ENCODE assay signal across 7 mouse cellular contexts in the genomic region with DNA sequence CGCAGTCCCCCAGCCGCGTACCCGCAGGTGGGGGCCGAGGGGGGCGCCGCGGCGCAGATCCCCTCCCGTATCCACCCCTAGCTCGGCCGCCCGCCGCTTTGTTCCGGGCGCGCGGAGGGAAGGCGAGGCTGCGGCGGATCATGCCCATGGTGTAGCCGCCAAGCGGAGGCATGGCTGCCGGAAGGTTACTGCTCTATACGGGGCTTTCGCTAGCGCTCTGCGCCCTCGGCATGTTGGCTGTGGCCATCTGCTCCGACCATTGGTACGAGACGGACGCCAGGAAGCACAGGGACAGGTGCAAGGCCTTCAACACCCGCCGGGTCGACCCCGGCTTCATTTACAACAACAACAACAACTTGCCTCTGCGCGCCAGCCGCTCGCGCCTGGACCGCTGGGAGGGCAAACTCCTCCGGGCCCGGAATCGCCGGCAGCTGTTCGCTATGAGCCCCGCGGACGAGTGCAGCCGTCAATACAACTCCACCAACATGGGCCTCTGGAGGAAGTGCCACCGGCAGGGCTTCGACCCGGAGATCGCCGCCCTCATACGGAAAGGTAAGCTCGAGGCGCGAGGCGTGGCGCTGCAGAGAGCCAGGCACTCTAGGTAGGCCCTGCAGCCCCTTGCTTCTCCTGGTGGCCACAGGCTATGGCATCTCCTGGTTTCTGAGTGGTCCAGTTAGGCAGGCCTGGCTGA. TPM values are rescaled to one million over a fixed set of nuclear protein-coding genes. Genes with fewer than 3 reads are reported as not detected.
A peak's percentile ranks its signal among the peaks of the same experiment; 100 is the strongest.
DNase-seq lines count a peak whose midpoint lies in the region; ATAC-seq lines count a peak whose summit lies in the region.

Gene Tmem178b (plus strand): TSS at position 371 of the 691 bp plus-strand sequence.

- no peak within 1 kb of the TSS for H3K27ac ChIP-seq in embryonic facial prominence, embryonic 14.5 days (replicated peaks; ENCODE audit: low read depth, low read length)
- H3K27ac ChIP-seq in hindbrain, embryonic 10.5 days: peak within 1 kb of the TSS; percentile 90
- peak within 1 kb of the TSS; percentile 92 for H3K27ac ChIP-seq in midbrain, embryonic 12.5 days (replicated peaks)

- WGBS in embryonic facial prominence, embryonic 14.5 days: under 1% methylated on average over 19 of the region's 63 CpGs
- WGBS in hindbrain, embryonic 10.5 days: under 1% methylated on average over 63 of the region's 63 CpGs
- WGBS in midbrain, embryonic 12.5 days: under 1% methylated on average over 63 of the region's 63 CpGs

- H3K9me3 ChIP-seq in embryonic facial prominence, embryonic 14.5 days (ENCODE audit: control insufficient read depth, low read length): no peaks in the 10 kb centered on the region
- no peaks in the 10 kb centered on the region for H3K9me3 ChIP-seq in hindbrain, embryonic 10.5 days
- H3K9me3 ChIP-seq in midbrain, embryonic 12.5 days: no peaks in the 10 kb centered on the region

- peak; percentile 47; the same call in 1 of the 2 replicates for ATAC-seq in embryonic facial prominence, embryonic 14.5 days (ENCODE audit: low read depth)
- ATAC-seq in midbrain, embryonic 12.5 days (ENCODE audit: low FRiP score, low read depth): peak; percentile 35

- peak within 1 kb of the TSS; percentile 98 for H3K4me2 ChIP-seq in embryonic facial prominence, embryonic 14.5 days (ENCODE audit: low read depth, low read length)
- peak within 1 kb of the TSS; percentile 90 for H3K4me2 ChIP-seq in midbrain, embryonic 12.5 days (replicated peaks)

- H3K4me1 ChIP-seq in embryonic facial prominence, embryonic 14.5 days (ENCODE audit: control insufficient read depth, insufficient read depth, low read length): peaks cover 8% of the 10 kb centered on the region; the same call in 1 of the 2 replicates
- H3K4me1 ChIP-seq in hindbrain, embryonic 10.5 days (replicated peaks): peaks cover 51% of the 10 kb centered on the region
- peaks cover 21% of the 10 kb centered on the region for H3K4me1 ChIP-seq in midbrain, embryonic 12.5 days

- peak within 1 kb of the TSS; percentile 55 for H3K4me3 ChIP-seq in embryonic facial prominence, embryonic 14.5 days (ENCODE audit: low read depth, low read length)
- peak within 1 kb of the TSS; percentile 77 for H3K4me3 ChIP-seq in hindbrain, embryonic 10.5 days
- peak within 1 kb of the TSS; percentile 66 for H3K4me3 ChIP-seq in midbrain, embryonic 12.5 days

- peak within 1 kb of the TSS; percentile 58 for H3K9ac ChIP-seq in embryonic facial prominence, embryonic 14.5 days (ENCODE audit: low read depth, low read length)
- H3K9ac ChIP-seq in midbrain, embryonic 12.5 days (replicated peaks): peak within 1 kb of the TSS; percentile 82

- peaks cover 58% of the 10 kb centered on the region for H3K27me3 ChIP-seq in embryonic facial prominence, embryonic 14.5 days (replicated peaks; ENCODE audit: control insufficient read depth, insufficient read depth, low read length)
- peaks cover 59% of the 10 kb centered on the region for H3K27me3 ChIP-seq in hindbrain, embryonic 10.5 days (ENCODE audit: insufficient read depth, poor library complexity, severe bottlenecking)
- peaks cover 8% of the 10 kb centered on the region for H3K27me3 ChIP-seq in midbrain, embryonic 12.5 days

- peak; percentile 65 for DNase-seq in R1 (ENCODE audit: low read depth, low spot score)
- peak in 1 of 2 experiments; percentile 11 for DNase-seq in adrenal gland, postnatal 4 days (ENCODE audit: low spot score in 2 of 2)
- peak; percentile 26 for DNase-seq in embryonic facial prominence, embryonic 14.5 days (ENCODE audit: low spot score)
- peak; percentile 71 for DNase-seq in hindbrain, embryonic 10.5 days (ENCODE audit: low spot score)
- DNase-seq in layer of hippocampus, postnatal 25 days (ENCODE audit: extremely low spot score in 1 of 2, low spot score in 1 of 2): peak; percentile 21 to 33
- no peak for DNase-seq in B cell, adult 2 months

- H3K36me3 ChIP-seq in embryonic facial prominence, embryonic 14.5 days (ENCODE audit: control insufficient read depth, insufficient read depth, low read length): no peaks in the 10 kb centered on the region
- no peaks in the 10 kb centered on the region for H3K36me3 ChIP-seq in hindbrain, embryonic 10.5 days
- no peaks in the 10 kb centered on the region for H3K36me3 ChIP-seq in midbrain, embryonic 12.5 days

RNA-seq across cellular contexts. Expression of gene Tmem178b, which starts in this region (rescaled TPM):
- total RNA-seq in adrenal gland, postnatal 4 days (2021): 10 to 100 TPM; 23.0 to 24.5 TPM
- polyA plus RNA-seq in embryonic facial prominence, embryonic 14.5 days (2014; fragmentation: Nextera tagmentation; extraction: Ambion mirVana): 2.5 and 2.6 TPM in 2 replicates
- polyA plus RNA-seq in hindbrain, embryonic 10.5 days (2016; fragmentation: Nextera tagmentation; extraction: Ambion mirVana): 2.8 and 7.0 TPM in 2 replicates
- total RNA-seq in layer of hippocampus, postnatal 25 days (2021): 100 to 1,000 TPM; 166 to 205 TPM
- 18.2 and 18.8 TPM in 2 replicates for polyA plus RNA-seq in midbrain, embryonic 12.5 days (2016; fragmentation: Nextera tagmentation; extraction: Ambion mirVana)

Comparison
In these comparisons a context has a peak if more than half of its experiments do, and no peak if none do; other contexts are left out.
1. RNA of gene Tmem178b (total RNA-seq): 166 to 205 TPM in layer of hippocampus, postnatal 25 days; 23.0 to 24.5 TPM in adrenal gland, postnatal 4 days; every median in the first group is over 4 times any median in the second.
2. DNase-seq: peak in R1 (single experiment), embryonic facial prominence, embryonic 14.5 days (single experiment), hindbrain, embryonic 10.5 days (single experiment) and layer of hippocampus, postnatal 25 days (2 of 2); none in B cell, adult 2 months (0 of 2).
3. Peak in every context shown above with its lines, with median percentiles within 50 percentile points of each other: H3K4me3 ChIP-seq.